Mouse (Mus musculus) intestine, embryonic 14.5 days (tissue): ENCODE data around the gene Smg6. TPM values are rescaled to one million over a fixed set of nuclear protein-coding genes. Genes with fewer than 3 reads are reported as not detected.

Experiments
- ATAC-seq: fragments of 200-750 bp; cut with Nextera tagmentation; replicated peaks from 2 replicates; pipeline ENCODE4 v1.8.0; 2017; ENCODE audit warnings: low read depth, moderate number of reproducible peaks, moderate TSS enrichment, moderate library complexity; ENCODE audit not compliant: low FRiP score, low TSS enrichment
- DNase-seq: peaks from one replicate; pipeline ENCODE4 v3.0.0-alpha.2; 2018; ENCODE audit warnings: low spot score
- H3K27ac ChIP-seq: fragments of 300-500 bp; sonication (generic); 2 replicates; pipeline ENCODE4 v1.5.1; 2014; ENCODE audit warnings: low read depth, mild to moderate bottlenecking, control low read depth
- H3K27me3 ChIP-seq: fragments of 300-500 bp; sonication (generic); replicated peaks from 2 replicates; pipeline ENCODE4 v1.6.1; 2014; ENCODE audit warnings: low read length, control low read depth; ENCODE audit not compliant: control insufficient read depth, insufficient read depth
- H3K36me3 ChIP-seq: fragments of 300-500 bp; sonication (generic); 2 replicates; pipeline ENCODE4 v1.6.1; 2014; ENCODE audit warnings: low read length, control low read depth; ENCODE audit not compliant: control insufficient read depth, insufficient read depth
- H3K4me1 ChIP-seq: fragments of 300-500 bp; sonication (generic); replicated peaks from 2 replicates; pipeline ENCODE4 v1.6.1; 2014; ENCODE audit warnings: low read length, control low read depth, mixed read lengths; ENCODE audit not compliant: control insufficient read depth, insufficient read depth
- H3K4me2 ChIP-seq: fragments of 300-500 bp; sonication (generic); 2 replicates; pipeline ENCODE4 v1.6.1; 2014; ENCODE audit warnings: low read length
- H3K4me3 ChIP-seq: fragments of 300-500 bp; sonication (generic); 2 replicates; pipeline ENCODE4 v1.5.1; 2014; ENCODE audit warnings: low read depth, low read length, control low read depth, mixed read lengths
- H3K9ac ChIP-seq: fragments of 300-500 bp; sonication (generic); 2 replicates; pipeline ENCODE4 v1.6.1; 2014; ENCODE audit warnings: mild to moderate bottlenecking, low read length
- H3K9me3 ChIP-seq: fragments of 300-500 bp; sonication (generic); 2 replicates; pipeline ENCODE4 v1.6.1; 2016; ENCODE audit warnings: low read length, control low read depth; ENCODE audit not compliant: control insufficient read depth
- WGBS: fragments of 180-500 bp; shearing (Covaris S2); extraction: QIAGEN DNeasy Blood & Tissue Kit; methylation state at CpG from one replicate; pipeline ENCODE4 v1.1.7; 2014; 5-methylcytosine and 5-hydroxymethylcytosine counted together
- polyA plus RNA-seq: library from polyadenylated mRNA; unstranded; fragments of >200 nt; fragmentation: Nextera tagmentation; extraction: Ambion mirVana; gene quantifications from 2 replicates; pipeline ENCODE4 v1.2.1, GENCODE M21; 2014

The Smg6 gene
- polyA plus RNA-seq, 1 experiment from 2014 or later: 15.3 TPM

DNA sequence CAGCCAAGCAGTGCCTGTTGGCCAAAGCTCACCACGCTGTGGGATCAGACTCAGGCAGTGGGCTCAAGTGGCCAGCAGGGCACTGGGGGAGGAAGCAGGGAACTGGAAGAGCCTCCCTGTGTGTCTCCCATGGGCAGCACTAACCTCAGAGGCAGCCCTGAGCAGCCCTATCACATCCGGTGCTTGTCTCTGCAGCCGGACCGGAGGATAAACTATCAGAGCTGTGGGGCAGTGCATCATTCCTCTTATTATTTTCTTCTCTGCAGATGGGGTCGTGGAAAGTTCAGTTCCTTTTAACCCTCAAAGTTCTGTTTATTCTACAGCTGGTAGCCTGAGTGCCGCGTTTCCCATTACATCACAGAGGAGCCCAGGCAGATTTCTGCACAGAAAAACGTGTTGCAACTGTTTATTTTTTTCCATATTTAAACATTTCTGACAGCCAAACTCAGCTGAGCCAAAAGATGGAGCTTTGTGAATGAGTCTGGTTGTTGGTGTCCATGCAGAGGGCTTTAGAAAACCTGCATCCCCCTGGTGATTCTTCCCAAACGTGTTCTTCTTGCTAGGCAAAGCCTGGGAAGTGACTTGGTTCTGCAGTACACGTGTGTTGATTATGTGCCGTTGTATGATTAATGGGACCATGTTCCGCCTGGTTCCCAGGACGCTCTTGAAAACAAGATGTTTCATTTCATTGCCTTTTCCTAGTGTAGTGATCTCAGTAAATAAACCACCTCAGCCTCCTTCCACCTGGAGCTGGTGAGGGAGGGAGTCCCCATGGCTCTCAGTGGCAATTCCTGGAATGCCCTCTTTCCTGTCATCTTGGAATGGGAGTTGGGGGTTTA, 126.3 kb downstream of the Smg6 start:
- 0 out of 2 replicates have a peak overlapping the region, but pooled peaks have one; percentile 10 for H3K9ac ChIP-seq
- H3K27me3 ChIP-seq: no peaks in the 10 kb centered on the region
- H3K36me3 ChIP-seq: no peaks in the 10 kb centered on the region
- H3K4me2 ChIP-seq: peak overlapping the region; percentile 34
- peaks cover 74% of the 10 kb centered on the region for H3K4me1 ChIP-seq
- peak overlapping the region; percentile 95 for H3K27ac ChIP-seq
- ATAC-seq: peak; percentile 35; the same call in 1 of the 2 replicates
- no peak overlapping the region for H3K4me3 ChIP-seq
- WGBS: 11% methylated on average over 13 of the region's 13 CpGs
- DNase-seq: peak; percentile 69
- no peaks in the 10 kb centered on the region for H3K9me3 ChIP-seq

DNA sequence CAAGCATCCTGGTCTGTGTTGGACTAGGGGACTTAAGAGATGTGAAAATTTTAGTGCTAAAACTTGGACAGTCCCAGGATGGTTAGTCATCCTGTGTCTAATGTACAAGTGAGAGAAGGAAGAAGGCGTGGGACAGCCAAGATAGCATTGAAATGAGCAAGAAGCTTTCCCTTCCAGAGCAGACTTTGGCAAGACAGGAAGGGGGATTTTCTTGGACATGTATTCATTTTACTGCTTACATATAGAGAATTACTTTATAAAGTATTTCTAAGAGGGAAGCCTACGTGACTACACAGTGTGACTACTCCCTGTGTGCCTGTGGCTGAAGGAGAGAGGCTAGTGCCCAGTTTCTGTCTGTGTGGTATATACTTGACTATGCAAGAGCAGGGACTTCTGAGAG, 127.4 kb downstream of the Smg6 start:
- H3K4me3 ChIP-seq: no peak overlapping the region
- WGBS: 43% methylated on average over 2 of the region's 2 CpGs
- no peaks in the 10 kb centered on the region for H3K9me3 ChIP-seq
- H3K36me3 ChIP-seq: no peaks in the 10 kb centered on the region
- H3K27me3 ChIP-seq: no peaks in the 10 kb centered on the region
- peaks cover 67% of the 10 kb centered on the region for H3K4me1 ChIP-seq
- peak overlapping the region; percentile 95 for H3K27ac ChIP-seq
- H3K4me2 ChIP-seq: no peak overlapping the region; the same call in 1 of the 2 replicates
- ATAC-seq (no peak), DNase-seq (no peak)
- peak overlapping the region; percentile 42 for H3K9ac ChIP-seq

DNA sequence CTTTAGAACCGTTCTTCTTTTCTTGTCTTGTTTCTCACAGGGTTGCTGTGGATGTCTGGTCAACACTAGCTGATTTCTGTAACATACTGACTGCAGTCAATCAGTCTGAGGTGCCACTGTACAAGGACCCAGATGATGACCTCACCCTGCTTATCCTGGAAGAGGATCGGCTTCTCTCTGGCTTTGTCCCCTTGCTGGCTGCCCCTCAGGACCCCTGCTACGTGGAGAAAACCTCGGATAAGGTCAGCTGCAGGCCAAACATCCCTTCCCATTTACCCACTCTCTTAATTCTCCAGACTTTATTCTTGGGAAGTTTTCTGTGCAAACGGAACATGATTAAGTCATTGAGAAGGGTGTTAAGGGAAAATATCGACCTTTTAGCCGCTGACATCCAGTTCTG, 128.1 kb downstream of the Smg6 start:
- H3K36me3 ChIP-seq: 0 out of 2 replicates have a peak, but pooled peaks cover under 1% of the 10 kb centered on the region
- H3K4me2 ChIP-seq: peak overlapping the region; percentile 36
- ATAC-seq (no peak; the same call in 1 of the 2 replicates), DNase-seq (no peak)
- WGBS: 22% methylated on average over 7 of the region's 7 CpGs
- H3K9ac ChIP-seq: peak overlapping the region; percentile 42
- peak overlapping the region; percentile 95 for H3K27ac ChIP-seq
- peaks cover 60% of the 10 kb centered on the region for H3K4me1 ChIP-seq
- H3K27me3 ChIP-seq: no peaks in the 10 kb centered on the region
- no peak overlapping the region for H3K4me3 ChIP-seq
- no peaks in the 10 kb centered on the region for H3K9me3 ChIP-seq

DNA sequence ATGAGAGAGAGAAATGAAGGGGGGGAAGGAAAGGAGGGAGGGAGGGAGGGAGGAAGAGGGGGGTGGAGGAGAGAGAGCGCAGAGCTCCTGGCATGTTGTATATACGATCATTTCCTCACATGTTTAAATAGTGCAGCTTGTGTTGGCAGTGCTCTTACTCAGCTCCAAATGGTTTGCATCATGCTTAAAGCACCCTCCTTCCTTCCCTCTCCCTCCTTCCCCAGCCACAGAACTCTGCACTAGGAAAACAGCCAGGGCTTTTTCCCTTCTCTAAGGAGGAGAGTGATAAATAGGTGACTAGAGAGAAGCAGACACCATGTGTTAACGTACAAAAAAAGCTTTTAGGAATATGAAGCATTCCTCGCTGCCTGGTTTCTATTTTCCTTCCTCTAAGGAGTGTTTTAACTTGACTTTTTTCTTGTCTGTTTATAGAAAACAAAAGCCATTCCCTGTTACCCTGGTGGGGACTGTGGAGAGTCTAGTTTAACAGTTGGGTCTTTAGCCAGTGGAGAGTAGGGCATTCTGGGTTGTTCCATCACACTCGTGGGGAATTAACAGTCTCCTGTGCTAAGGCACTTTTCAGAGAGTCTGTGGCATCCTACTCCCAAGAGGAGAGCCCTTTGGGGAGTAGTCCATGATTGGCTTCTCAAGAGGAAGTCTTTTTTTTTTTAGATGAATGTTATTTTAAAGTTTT, 128.7 kb downstream of the Smg6 start:
- DNase-seq: no peak

DNA sequence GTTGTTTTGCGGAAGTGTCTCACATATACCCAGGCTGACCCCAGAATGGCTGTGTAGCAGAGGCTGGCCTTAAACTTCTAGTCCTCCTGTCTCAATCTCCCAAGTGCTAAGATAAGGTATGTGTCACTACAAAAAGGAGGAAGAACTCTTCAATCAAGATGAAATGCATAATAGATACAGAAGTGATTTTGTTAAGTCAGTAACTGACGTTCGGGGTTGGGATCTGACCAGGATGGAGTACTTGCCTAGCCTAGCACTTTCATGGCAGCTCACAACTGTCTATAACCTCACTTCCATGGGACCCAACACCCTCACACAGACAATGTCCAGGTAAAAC, 129.2 kb downstream of the Smg6 start:
- H3K36me3 ChIP-seq: 0 out of 2 replicates have a peak, but pooled peaks cover 5% of the 10 kb centered on the region
- H3K9me3 ChIP-seq: no peaks in the 10 kb centered on the region
- ATAC-seq (no peak), DNase-seq (no peak)
- H3K4me3 ChIP-seq: no peak overlapping the region
- no peaks in the 10 kb centered on the region for H3K27me3 ChIP-seq
- peak overlapping the region; percentile 95 for H3K27ac ChIP-seq
- peaks cover 49% of the 10 kb centered on the region for H3K4me1 ChIP-seq
- H3K4me2 ChIP-seq: peak overlapping the region; percentile 14; the same call in 1 of the 2 replicates
- 58% methylated on average over 3 of the region's 3 CpGs for WGBS
- no peak overlapping the region for H3K9ac ChIP-seq

More for the DNA sequence above, 128.7 kb downstream of the Smg6 start:
- Histone ChIP-seq H3K4me1 (peaks cover 54% of the 10 kb centered on the region), H3K4me3 (no peak overlapping the region), H3K9ac (no peak overlapping the region), H3K27ac (peak overlapping the region; percentile 95), H3K9me3 (no peaks in the 10 kb centered on the region), H3K27me3 (no peaks in the 10 kb centered on the region), H3K4me2 (peak overlapping the region; percentile 14; the same call in 1 of the 2 replicates), H3K36me3 (0 out of 2 replicates have a peak, but pooled peaks cover 5% of the 10 kb centered on the region)
- peak; percentile 87 for ATAC-seq
- WGBS: 17% methylated on average over 5 of the region's 5 CpGs

DNA sequence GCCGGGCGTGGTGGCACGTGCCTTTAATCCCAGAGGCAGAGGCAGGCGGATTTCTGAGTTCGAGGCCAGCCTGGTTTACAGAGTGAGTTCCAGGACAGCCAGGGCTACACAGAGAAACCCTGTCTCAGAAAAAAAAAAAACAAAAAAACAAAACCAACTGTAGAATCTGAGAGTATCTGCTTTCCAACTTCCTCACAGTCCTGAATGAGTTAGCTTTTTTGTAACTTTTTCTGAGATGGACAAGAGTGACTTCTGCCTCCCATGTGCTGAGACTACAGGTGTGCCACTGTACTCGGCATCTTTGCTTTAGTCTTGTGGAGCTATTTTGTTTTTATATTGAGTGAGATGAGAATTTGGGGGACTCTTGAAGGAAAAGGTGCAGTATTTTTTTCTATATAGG, 137.0 kb downstream of the Smg6 start:
- ATAC-seq (no peak), DNase-seq (no peak)
- WGBS: 97% methylated on average over 6 of the region's 6 CpGs
- Histone ChIP-seq H3K36me3 (0 out of 2 replicates have a peak, but pooled peaks cover 5% of the 10 kb centered on the region), H3K4me2 (no peak overlapping the region), H3K27ac (no peak overlapping the region), H3K27me3 (no peaks in the 10 kb centered on the region), H3K9ac (no peak overlapping the region), H3K4me3 (no peak overlapping the region), H3K9me3 (no peaks in the 10 kb centered on the region), H3K4me1 (no peaks in the 10 kb centered on the region)

DNA sequence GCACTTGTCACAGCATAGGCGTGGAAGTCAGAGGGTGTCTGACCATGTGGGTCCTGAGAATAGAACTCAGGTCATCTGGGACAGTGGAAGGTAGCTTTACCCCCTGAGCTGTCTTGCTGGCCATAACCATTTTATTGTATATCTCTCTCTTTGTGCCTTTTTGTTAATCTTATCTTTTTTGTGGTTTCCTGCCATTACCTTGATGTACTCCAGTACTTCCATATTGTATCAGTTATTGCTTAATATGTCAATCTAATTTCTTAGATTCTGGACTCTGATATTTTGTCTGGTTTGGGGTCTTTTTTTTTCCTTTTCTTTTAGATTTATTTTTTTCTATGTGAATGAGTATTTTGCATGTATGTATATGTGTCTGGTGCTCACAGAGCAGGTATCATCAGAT, 138.6 kb downstream of the Smg6 start:
- no peaks in the 10 kb centered on the region for H3K9me3 ChIP-seq
- no peak overlapping the region for H3K4me2 ChIP-seq
- no peak for ATAC-seq
- H3K36me3 ChIP-seq: no peaks in the 10 kb centered on the region
- no peak overlapping the region for H3K9ac ChIP-seq
- no peaks in the 10 kb centered on the region for H3K4me1 ChIP-seq
- 93% methylated on average over 1 of the region's 1 CpGs for WGBS
- H3K27me3 ChIP-seq: no peaks in the 10 kb centered on the region
- DNase-seq: no peak
- H3K27ac ChIP-seq: no peak overlapping the region
- no peak overlapping the region for H3K4me3 ChIP-seq

DNA sequence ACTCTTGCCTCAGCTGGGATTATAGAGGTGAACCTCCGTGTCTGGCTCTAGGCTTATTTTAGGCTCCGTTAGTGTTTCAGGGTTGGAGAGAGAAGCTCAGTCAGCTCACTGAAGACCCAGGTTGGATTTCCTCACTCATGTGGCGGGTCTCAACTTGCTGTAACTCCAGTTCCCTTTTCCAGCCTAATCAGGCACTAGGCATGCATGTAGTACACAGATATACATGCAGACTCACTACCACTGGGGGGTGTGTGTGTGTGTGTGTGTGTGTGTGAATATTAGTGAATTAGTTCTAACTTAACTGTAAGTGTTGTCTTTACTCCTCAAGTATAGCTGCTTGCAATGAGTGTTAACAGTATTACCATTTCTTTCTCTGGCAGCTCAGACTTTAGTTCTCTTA, 145.7 kb downstream of the Smg6 start:
- no peak for ATAC-seq
- H3K27ac ChIP-seq: no peak overlapping the region
- H3K4me3 ChIP-seq: no peak overlapping the region
- DNase-seq: no peak
- no peaks in the 10 kb centered on the region for H3K9me3 ChIP-seq
- H3K27me3 ChIP-seq: no peaks in the 10 kb centered on the region
- peaks cover 8% of the 10 kb centered on the region; the same call in 1 of the 2 replicates for H3K4me1 ChIP-seq
- H3K4me2 ChIP-seq: no peak overlapping the region
- H3K36me3 ChIP-seq: no peaks in the 10 kb centered on the region
- no peak overlapping the region for H3K9ac ChIP-seq
- 86% methylated on average over 3 of the region's 3 CpGs for WGBS
